Mouse (Mus musculus): ENCODE measurements around the gene Arl10.

DNA sequence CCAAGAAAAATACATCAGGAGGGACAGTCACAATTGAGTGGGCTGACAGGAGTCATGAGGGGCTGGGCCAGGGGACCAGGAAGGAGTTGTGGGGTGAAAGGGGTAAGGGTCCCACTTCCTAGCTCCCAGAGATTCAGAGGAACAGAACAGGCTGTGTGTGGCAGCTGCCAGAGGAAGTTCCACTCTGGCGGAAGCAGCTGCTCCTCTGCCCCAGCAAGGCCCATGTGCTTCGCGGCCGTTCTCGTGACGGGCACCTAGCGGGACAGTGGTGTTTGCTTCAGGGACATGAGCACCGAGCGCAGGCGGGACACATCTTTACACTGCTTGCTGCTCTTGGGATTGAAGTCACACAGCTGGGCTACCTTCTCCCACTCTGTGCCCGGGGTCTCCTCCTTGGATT is 18.8 kb downstream of the Arl10 start:
- TF ChIP-seq CTCF (IDR thresholded peaks at IDR 0.05; ENCODE audit: insufficient read depth, low read length) (no peak), POLR2A (IDR thresholded peaks at IDR 0.05; ENCODE audit: borderline replicate concordance, extremely low read depth, low read depth, low read length) (no peak)
